Mouse (Mus musculus) gastrocnemius, postnatal 36 days (tissue): ENCODE results near the gene Nsmce3. TPM values are rescaled to one million over a fixed set of nuclear protein-coding genes. Genes with fewer than 3 reads are reported as not detected.

Source experiments
- DNase-seq, 2 experiments: peaks; one replicate each; pipeline ENCODE4 v3.0.0; 2022
- intact Hi-C: fragments of 180-260 bp; cut with DNase I; formaldehyde crosslinking; loops from one replicate; pipeline ENCODE4 v1.15.1; 2025
- total RNA-seq, 2 experiments: library from RNA; stranded (reverse); gene quantifications; 2 replicates each; pipeline ENCODE4 v1.2.3; 2021

Nsmce3 gene
- total RNA-seq, 2 experiments from 2014 or later = 2.2 to 2.4 TPM

DNA sequence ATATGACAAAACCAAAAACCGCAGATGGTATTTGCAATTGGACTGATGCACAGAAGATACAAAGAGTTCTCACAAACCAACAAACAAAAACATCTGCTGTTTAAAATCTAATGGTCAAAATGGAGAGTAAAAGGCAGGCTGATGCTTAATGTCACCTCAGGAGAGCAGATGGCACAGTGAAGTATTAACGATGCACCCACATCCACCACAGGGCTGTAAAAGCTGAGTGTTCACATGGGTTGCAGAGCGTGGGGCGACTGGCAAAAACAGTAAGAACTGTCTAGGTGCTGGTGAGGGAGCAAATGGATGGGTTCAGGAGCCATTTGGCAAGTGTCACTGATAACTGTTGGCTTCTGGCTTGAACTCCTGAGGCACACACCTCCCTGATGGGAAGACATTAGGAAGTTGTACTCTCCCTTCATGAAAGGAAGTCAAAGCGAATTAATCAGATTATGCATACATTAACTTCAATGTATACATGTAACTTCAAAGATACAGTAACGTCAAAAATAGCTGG is 3.2 kb downstream of the Nsmce3 start:
- DNase-seq = no peak

DNA sequence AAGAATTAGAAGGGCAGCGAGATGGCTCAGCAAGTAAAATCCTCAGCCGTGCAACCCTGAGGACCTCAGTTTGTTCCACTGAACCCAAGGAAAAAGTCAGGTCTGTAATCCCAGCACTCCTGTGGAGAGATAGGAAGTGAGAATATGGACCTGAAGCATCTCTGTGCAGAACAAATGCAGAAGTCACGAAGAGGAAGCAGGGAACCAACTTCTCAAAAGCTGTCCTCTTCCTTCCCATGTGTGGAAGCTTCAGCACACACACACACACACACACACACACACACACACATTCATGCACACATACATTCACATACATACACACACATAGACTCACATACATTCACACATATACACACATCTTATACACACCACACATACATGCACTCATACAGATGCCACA is 9.3 kb downstream of the Nsmce3 start:
- intact Hi-C loops = no loop called here
- DNase-seq = no peak

More for the DNA sequence above, 3.2 kb downstream of the Nsmce3 start:
- intact Hi-C loops = loop anchor here (10.0 kb wide), 1 partner anchor 205 kb away; no protein-coding TSS in a partner anchor

DNA sequence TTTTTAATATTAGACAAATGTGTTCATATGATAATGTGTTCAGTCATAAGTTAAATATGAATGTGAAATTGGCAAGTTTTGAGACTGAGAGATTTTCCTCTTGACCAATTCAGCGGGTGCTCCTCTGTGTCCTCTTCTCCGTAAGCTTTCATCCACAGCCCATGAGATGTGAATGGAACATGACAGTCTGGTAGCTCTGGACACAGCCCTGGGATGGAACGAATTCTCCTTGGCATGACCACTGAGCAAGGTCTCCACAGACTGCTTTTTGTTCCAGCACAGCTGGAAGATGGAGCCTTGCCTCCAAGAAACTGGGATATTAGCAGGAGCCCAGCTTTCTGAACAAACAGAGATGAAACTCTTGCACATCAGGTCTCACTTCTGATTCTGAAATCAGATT is 9.8 kb downstream of the Nsmce3 start:
- DNase-seq = no peak
- intact Hi-C loops = no loop called here

DNA sequence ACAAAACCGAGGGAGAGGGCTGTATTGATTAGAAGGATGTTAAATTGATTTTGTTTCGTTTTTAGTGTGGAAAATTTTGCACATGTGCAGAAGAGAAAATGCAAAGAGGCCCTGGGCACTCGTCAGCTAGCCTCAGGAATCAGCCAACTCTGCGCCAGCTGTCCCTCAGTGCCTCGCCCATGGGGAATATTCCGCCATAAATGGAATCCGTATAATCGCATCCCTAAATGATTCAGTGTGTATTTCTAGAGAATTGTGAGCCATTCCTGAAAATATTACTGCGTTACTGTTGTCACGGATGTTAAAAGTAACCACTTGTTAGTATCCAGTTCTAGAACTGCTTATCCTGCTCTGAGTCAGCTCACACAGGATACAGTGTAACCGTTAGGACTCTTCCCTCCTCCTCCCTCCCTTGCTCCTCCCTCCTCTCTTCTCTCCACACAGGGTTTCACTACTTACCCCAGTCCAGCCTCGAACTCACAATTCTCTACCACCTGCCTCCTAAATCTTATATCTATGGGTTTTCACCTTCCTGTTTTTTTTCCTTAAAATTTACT is 16.2 kb downstream of the Nsmce3 start:
- DNase-seq = no peak
- intact Hi-C loops = no loop called here

DNA sequence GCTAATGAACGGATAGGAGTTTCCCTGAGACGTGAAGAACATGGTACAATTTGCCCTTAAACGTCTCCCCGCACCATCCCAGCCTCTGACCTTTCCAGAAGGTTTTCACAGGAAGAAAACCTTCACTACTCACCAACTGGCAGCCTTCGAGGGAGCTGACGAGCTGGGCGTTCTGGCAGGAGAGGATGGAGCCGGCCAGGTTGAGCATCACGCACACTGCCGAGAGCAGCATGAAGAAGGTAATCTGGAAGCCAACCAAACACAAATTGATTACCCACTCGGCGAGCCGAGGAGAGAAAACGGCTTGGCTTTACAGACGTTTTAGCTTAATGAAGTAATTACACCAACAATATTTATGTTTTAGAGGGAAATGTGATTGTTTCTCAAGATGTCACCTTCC is 16.8 kb downstream of the Nsmce3 start:
- intact Hi-C loops = no loop called here

DNA sequence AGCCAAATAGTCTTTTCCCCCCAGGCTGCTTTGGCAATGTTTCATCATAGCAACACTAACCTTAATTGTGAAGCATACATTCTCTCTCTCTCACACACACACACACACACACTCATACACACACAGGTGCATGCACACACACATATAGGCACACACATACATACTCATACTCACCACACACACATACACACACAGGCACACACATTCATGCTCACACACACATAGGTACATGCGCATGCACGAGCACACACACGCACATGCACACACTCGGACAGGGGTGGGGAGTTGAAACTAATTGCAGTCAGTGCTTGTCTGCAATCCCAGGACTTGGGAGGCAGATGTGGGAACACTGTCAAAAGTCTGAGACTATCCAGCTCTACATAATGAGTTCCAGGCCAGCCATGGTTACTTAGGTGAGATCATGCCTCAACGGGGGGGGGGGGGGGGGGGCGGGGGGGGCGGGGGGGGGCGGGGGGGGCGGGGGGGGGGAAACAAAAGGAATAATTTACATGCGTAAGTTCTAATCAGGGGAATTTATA is 17.3 kb downstream of the Nsmce3 start:
- intact Hi-C loops = no loop called here
- DNase-seq = no peak

More for the DNA sequence above, 16.8 kb downstream of the Nsmce3 start:
- DNase-seq = no peak

DNA sequence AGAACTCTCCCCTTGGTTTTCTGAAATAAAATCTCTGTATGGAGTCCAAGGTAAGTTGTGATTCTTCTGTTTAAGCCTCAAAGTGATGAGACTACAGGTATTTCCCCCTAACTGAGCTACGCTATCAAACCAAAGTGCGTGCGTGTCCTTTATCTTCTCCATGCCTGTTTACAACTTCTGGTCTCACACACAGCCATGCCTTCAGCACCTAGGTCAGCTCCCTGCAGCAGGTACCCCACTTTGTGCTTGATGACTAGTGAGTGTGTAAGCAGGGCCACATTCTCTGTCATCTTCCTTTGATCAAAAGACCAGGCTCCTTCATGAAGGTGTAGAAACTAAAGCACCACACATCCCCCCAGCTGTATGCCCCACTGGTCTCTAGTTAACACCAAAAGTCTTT is 22.0 kb downstream of the Nsmce3 start:
- DNase-seq = no peak
- intact Hi-C loops = no loop called here

DNA sequence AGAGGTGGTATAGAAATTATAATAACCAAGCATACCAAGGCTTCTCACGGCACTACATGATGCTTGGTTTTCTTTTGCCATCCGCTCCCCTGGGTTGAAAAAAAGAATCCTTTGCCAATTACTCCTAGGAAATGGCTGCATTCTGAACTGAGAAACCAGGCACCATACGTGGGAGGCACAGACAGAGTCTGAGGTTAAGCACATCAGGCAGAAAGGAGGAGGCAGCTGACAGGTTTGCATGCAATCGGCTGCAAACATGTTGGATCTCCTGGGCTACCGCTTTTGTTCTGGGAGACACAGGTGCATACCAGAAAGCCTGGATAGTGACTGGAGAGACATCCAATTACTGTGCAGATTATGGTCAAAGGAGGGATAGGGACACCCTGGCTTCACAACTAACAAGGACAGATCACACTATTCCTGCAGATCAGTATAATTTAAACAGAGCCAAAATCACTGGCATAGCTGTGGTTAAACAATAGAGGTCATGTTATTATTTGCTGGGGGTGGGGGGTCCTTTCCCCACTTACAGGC is 25.4 kb downstream of the Nsmce3 start:
- DNase-seq = no peak
- intact Hi-C loops = no loop called here

DNA sequence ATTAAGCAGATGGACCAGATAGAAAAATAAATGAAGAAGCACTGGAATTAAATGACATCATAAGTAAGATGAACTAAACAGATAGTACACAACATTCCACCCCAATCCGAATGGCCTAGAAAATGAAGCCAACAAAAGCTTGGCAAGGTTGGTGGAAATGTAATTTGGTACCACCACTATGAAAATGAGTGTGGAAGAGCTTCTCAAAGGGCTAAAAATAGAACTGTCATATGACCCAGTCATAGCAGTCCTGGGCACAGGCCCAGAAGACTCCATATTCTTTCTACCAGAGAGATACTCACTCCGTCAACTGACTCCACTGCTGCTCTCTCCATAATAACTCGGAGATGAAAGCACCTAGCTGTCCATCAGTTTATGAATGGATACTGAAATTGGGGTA is 26.7 kb downstream of the Nsmce3 start:
- intact Hi-C loops = no loop called here
- DNase-seq = no peak

DNA sequence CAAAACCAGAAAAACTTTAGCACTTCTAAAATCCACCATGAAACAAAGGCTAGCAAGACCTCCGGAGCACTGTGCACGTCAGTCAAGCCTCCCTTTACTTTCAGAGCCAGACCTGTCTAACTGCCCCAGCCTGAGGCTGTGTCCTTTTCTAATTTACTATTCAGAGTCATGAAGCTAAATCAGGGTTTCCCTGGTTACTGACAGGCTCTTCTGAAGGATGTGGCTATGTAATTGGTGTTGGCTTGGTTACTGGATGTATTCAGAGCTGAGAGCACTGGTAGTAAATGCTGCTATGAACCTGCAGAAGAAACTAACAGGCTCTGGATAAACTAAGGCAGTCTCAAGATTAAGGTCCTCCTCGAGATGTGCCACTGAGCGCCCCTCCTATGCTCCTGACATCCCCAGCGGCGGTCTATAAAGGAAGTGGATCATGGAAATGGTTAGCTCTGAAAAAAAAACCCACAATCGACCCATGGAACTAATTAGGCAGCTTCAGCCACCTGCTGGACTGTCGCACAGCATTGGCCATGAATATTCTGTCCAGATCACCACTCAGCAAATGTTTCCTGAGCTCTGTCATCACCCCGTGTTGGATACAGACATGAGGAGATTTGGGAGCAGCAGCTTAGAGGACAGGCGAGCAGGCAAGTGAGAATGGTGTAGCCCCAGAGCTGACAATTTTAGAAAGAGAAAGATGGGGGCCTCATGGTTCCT is 31.7 kb downstream of the Nsmce3 start:
- no peak for DNase-seq
- intact Hi-C loops = no loop called here

DNA sequence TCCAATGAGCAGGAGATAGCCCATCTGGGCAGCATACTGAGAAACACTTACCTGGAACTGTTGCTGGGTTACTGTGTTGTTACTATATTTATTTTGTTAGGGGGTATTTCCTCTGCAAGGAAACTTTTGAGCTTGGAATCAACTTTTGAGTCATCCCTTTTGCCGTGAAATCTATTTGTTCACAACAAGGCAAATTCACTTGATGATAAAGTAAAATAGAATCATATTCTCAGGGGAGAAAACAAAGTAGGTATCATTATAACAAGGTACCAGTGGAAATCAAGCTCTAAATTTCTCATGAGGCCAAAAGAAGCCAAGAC is 32.3 kb downstream of the Nsmce3 start:
- intact Hi-C loops = no loop called here
- DNase-seq = no peak

DNA sequence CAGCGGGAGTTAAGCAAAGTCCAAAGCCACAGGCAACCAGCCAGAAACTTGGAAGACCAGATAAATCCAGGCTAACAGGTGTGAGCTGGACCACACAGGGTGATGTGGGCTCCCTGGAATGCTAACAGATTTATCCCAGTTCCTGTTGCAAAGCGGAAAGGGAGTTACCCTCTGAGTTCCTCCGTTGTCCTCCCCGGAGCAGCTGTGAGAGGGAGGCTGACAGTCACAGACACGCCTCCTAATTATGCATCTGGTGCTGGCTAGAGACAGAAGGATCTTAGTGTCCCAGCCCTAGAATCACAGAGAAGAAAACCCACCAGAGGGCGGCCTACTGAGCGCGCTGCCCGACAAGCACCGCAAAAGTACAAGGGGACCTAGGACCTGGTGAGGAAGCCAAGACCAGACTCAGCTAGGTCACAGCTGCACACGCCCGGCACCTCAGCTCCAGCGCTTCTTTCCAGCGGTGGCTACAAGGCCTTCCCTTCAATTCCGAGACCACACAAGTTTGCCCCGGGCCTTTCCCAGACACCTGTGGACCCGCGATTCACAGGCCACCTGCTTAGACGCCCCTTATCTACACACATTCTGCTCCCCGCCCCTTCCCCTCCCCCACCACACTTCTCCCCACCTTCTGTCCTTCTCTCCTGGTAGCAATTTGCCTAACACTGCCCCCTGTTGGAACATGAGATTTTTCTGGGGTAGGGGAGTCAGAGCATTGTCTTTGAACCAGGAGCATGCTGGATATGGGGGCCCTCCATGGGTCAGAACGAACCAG is 32.8 kb downstream of the Nsmce3 start:
- DNase-seq = peak; percentile 17 to 31
- intact Hi-C loops = no loop called here

DNA sequence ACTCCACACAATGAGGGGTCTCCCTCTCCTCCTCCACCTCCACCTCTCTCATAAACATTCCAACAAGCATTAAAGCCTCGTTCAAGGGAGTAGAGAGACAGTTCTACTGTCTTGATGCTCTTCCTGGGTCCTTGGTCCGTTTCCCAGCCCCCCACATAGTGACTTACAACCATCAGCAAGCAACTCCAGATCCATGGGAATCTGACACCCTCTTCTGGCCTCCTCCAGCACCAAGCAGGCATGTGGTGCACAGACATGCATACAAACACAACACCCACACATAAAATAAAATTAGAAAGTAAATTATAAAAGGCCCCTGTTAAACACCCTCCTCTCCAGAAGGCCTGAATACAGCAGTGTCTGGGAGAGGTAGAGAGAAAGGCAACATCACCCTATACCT is 33.5 kb downstream of the Nsmce3 start:
- DNase-seq = no peak
- intact Hi-C loops = no loop called here

DNA sequence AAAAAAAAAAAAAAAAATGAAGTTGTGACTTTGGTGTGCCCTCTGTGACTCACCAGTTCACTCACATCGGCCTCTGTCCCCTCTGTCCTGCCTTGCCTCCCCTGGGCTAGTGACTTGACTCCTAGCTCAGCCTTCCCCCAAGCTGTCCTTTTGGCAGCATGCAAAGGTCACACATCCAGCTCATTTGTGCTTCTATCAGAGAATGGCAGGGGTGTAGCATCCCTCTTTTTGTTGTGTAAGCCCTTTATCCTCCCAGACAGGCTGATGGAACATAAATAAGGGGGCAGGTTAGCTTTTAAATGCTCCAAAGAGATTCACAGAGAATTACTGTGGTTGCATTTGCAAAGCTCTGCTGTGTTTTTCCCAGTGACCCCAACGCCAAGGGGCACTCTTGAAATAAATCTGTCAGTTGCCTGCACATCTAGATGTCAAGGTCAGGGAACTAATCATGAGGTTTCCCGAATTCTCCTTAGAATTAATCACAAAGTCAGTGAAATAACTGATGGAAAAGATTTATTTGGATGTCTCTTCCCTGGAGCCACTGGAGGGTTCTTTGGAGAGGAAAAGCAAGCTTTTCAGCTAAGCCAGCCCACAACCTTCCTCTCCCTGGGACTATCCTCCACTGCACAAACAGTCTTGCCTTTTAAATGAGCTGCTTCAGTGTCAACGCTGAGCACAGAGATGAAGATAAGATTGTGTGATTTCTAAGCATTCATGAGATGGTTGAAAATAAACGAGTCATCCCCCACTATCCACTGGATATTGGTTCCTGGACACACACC is 42.4 kb downstream of the Nsmce3 start:
- DNase-seq = no peak
- intact Hi-C loops = no loop called here

DNA sequence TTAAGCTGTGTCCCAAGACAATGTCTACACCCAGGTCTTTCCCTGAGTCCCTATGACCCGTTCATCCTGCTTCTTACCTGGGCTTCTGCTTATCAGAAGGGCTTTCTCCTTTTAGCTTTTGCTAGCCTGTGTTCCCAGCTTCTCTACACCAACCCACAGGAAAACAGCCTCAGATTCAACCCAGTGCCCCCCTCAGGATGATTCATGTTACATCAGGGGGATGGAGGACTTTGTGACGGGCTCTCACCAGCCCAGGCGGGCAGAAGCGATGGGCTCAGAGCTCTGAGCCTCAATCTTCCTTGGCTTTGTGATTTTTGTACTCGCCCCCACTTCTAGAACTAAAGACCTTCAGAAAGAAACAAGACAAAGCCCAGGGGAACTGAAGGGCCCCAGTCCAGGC is 51.7 kb downstream of the Nsmce3 start:
- DNase-seq = no peak
- intact Hi-C loops = no loop called here

DNA sequence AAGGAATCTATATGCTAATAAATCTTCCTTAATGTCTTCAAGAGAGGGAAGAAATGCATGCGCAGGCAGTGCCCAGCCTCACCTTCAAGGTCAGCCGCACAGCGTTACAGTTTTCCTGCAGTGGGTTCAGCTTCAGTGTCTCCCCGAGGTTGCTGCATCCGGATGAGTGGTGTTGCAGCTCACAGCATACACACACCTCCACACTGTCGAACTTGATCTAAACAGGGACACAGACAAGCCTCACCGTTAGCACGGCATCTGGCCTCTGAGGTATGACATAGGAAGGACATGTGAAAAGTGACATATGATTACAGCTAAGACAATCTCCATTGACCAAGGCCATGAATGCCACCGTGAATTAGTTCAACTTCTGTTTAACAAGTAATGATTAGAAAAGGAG is 53.1 kb downstream of the Nsmce3 start:
- no peak for DNase-seq

More for the DNA sequence above, 53.1 kb downstream of the Nsmce3 start:
- intact Hi-C loops = no loop called here
